Mouse (Mus musculus) brain, embryonic 14.5 days (tissue): ENCODE results near the gene Mpg.

Experiments used
- CTCF ChIP-seq: fragments of 200-500 bp; IDR thresholded peaks from 2 replicates; pipeline ENCODE4 v1.5.1; 2012; ENCODE audit warnings: inconsistent platforms, mild to moderate bottlenecking, moderate library complexity, borderline replicate concordance; ENCODE audit not compliant: insufficient read depth, insufficient read length; ENCODE audit errors: extremely low read depth
- POLR2A ChIP-seq: fragments of 200-500 bp; IDR thresholded peaks from 2 replicates; pipeline ENCODE4 v1.6.1; 2012; ENCODE audit warnings: mild to moderate bottlenecking, inconsistent platforms, borderline replicate concordance; ENCODE audit not compliant: poor library complexity, insufficient read depth, insufficient read length, severe bottlenecking; ENCODE audit errors: extremely low read depth

GRCm38 (mm10) chr11:32236132-32236531, 9.8 kb downstream of the Mpg start:
- TF ChIP-seq POLR2A, result no peak
- no peak for TF ChIP-seq CTCF
